10 mouse cellular contexts compared by ENCODE assay signal in the genomic region with DNA sequence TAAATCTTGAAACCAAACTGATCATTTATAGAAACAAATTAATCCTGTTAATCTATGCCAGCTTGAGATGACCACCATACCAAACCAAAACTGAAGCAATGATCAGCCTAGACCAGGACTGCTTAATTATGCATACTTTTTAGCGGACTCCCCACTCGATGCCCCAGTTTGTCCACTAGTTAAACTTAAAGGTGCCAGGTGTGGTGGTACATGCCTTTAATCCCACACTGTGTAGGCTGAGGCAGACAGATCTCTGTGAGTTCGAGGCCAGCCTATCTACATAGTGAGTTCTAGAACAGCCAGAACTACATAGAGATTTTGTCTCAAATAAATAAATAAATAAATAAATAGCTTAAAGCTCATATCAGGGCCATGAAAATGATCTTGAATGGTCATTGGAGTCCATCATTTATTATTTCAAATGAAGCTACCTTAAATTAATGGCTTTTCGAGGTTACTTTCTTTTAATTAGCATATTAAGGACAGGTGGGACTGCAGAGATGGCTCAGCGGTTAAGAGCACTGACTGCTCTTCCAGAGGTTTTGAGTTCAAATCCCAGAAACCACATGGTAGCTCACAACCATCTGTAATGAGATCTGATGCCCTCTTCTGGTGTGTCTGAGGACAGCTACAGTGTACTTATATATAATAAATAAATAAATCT. TPM values are rescaled to one million over a fixed set of nuclear protein-coding genes. Genes with fewer than 3 reads are reported as not detected.
A peak's percentile ranks its signal among the peaks of the same experiment; 100 is the strongest.
DNase-seq lines count a peak whose midpoint lies in the region; ATAC-seq lines count a peak whose summit lies in the region.
"Had no signal": no experiment of that assay in that cellular context is flagged by ENCODE, and none has a peak within 500 bp of the region (broad histone marks: within the 10 kb centered on the region; RNA-seq: fewer than 3 reads in every experiment).

No protein-coding gene starts in this region.

- ATAC-seq in lung, embryonic 15.5 days (ENCODE audit: borderline replicate concordance, extremely low read depth, low FRiP score, low TSS enrichment) = no peak
- no peak for ATAC-seq in liver, embryonic 12.5 days
- no peak for ATAC-seq in stomach, embryonic 16.5 days (ENCODE audit: insufficient read depth, low FRiP score)
- ATAC-seq in megakaryocyte-erythroid progenitor cell, adult 5-6 weeks (replicated peaks; ENCODE audit: low FRiP score, low TSS enrichment, poor library complexity, severe bottlenecking) = no peak

- H3K27me3 ChIP-seq in lung, embryonic 15.5 days = no peaks in the 10 kb centered on the region
- H3K27me3 ChIP-seq in liver, embryonic 12.5 days (replicated peaks) = no peaks in the 10 kb centered on the region
- H3K27me3 ChIP-seq in stomach, embryonic 16.5 days (ENCODE audit: control insufficient read depth, insufficient read depth, low read length) = no peaks in the 10 kb centered on the region

- peak overlapping the region; percentile 76 for H3K4me2 ChIP-seq in lung, embryonic 15.5 days
- H3K4me2 ChIP-seq in liver, embryonic 12.5 days = peak overlapping the region; percentile 70
- H3K4me2 ChIP-seq in stomach, embryonic 16.5 days (ENCODE audit: low read depth, low read length) = peak overlapping the region; percentile 73

- peaks cover 15% of the 10 kb centered on the region for H3K36me3 ChIP-seq in lung, embryonic 15.5 days
- H3K36me3 ChIP-seq in liver, embryonic 12.5 days = peaks cover 24% of the 10 kb centered on the region
- H3K36me3 ChIP-seq in stomach, embryonic 16.5 days (ENCODE audit: control insufficient read depth, insufficient read depth, low read length) = 0 out of 2 replicates have a peak, but pooled peaks cover 4% of the 10 kb centered on the region

- H3K9me3 ChIP-seq in lung, embryonic 15.5 days = no peaks in the 10 kb centered on the region
- no peaks in the 10 kb centered on the region for H3K9me3 ChIP-seq in liver, embryonic 12.5 days (replicated peaks)
- no peaks in the 10 kb centered on the region for H3K9me3 ChIP-seq in stomach, embryonic 16.5 days (replicated peaks; ENCODE audit: control insufficient read depth, low read length)

- 0 out of 2 replicates have a peak overlapping the region, but pooled peaks have one; percentile 45 for H3K27ac ChIP-seq in lung, embryonic 15.5 days
- no peak overlapping the region for H3K27ac ChIP-seq in liver, embryonic 12.5 days
- H3K27ac ChIP-seq in stomach, embryonic 16.5 days (ENCODE audit: low read length) = no peak overlapping the region

- 86% methylated on average over 5 of the region's 5 CpGs for WGBS in lung, embryonic 15.5 days
- WGBS in liver, embryonic 12.5 days (ENCODE audit: insufficient replicate concordance) = 76% methylated on average over 5 of the region's 5 CpGs
- 91% methylated on average over 5 of the region's 5 CpGs for WGBS in stomach, embryonic 16.5 days

- no peak overlapping the region for H3K9ac ChIP-seq in lung, embryonic 15.5 days
- H3K9ac ChIP-seq in liver, embryonic 12.5 days = peak overlapping the region; percentile 72; the same call in 1 of the 2 replicates
- H3K9ac ChIP-seq in stomach, embryonic 16.5 days (ENCODE audit: low read length) = no peak overlapping the region

- peaks cover 10% of the 10 kb centered on the region for H3K4me1 ChIP-seq in lung, embryonic 15.5 days
- H3K4me1 ChIP-seq in liver, embryonic 12.5 days = peaks cover 16% of the 10 kb centered on the region
- H3K4me1 ChIP-seq in stomach, embryonic 16.5 days (ENCODE audit: control insufficient read depth, insufficient read depth, low read length) = peaks cover 5% of the 10 kb centered on the region

- peak overlapping the region; percentile 69 for H3K4me3 ChIP-seq in lung, embryonic 15.5 days
- H3K4me3 ChIP-seq in liver, embryonic 12.5 days = peak overlapping the region; percentile 69; the same call in 1 of the 2 replicates
- peak overlapping the region; percentile 84 for H3K4me3 ChIP-seq in stomach, embryonic 16.5 days (replicated peaks; ENCODE audit: low read length)

- peak; percentile 29 for DNase-seq in cerebellum, adult 9-11 months
- no peak for DNase-seq in cerebellum, postnatal 36 days
- DNase-seq in lung, postnatal 14 days = no peak
- no peak for DNase-seq in embryo, embryonic 11 days

RNA-seq across cellular contexts. Expression of a gene that starts 0.8 kb away (rescaled TPM):
- polyA plus RNA-seq in lung, embryonic 15.5 days (2015; fragmentation: Nextera tagmentation; extraction: Ambion mirVana) = 45.7 and 46.2 TPM in 2 replicates
- polyA plus RNA-seq in liver, embryonic 12.5 days (2016; fragmentation: Nextera tagmentation; extraction: Ambion mirVana) = 54.5 and 62.6 TPM in 2 replicates
- 51.7 and 53.0 TPM in 2 replicates for polyA plus RNA-seq in stomach, embryonic 16.5 days (2015; fragmentation: Nextera tagmentation; extraction: Ambion mirVana)
- total RNA-seq in megakaryocyte-erythroid progenitor cell, adult 5-6 weeks (2014; fragmentation: Nextera tagmentation) = 73.6 and 85.5 TPM in 2 replicates
- 112 and 131 TPM in 2 replicates for total RNA-seq in megakaryocyte-erythroid progenitor cell, adult 5-6 weeks (2017)

RNA-seq across cellular contexts. Expression of a gene that starts 22.0 kb away (rescaled TPM):
- 0.70 and 0.71 TPM in 2 replicates for polyA plus RNA-seq in lung, embryonic 15.5 days (2015; fragmentation: Nextera tagmentation; extraction: Ambion mirVana)
- polyA plus RNA-seq in liver, embryonic 12.5 days (2016; fragmentation: Nextera tagmentation; extraction: Ambion mirVana) = not detected in 2 replicates
- 9.9 and 15.4 TPM in 2 replicates for polyA plus RNA-seq in stomach, embryonic 16.5 days (2015; fragmentation: Nextera tagmentation; extraction: Ambion mirVana)
- not detected in 2 replicates for total RNA-seq in megakaryocyte-erythroid progenitor cell, adult 5-6 weeks (2014; fragmentation: Nextera tagmentation)
- total RNA-seq in megakaryocyte-erythroid progenitor cell, adult 5-6 weeks (2017) = not detected in 2 replicates
- total RNA-seq: gastrocnemius, adult 18-20 months had no signal
- polyA plus RNA-seq: cerebellum, adult 2 months had no signal

RNA-seq across cellular contexts. Expression of a gene that starts 49.8 kb away (rescaled TPM):
- 17.0 and 17.6 TPM in 2 replicates for polyA plus RNA-seq in lung, embryonic 15.5 days (2015; fragmentation: Nextera tagmentation; extraction: Ambion mirVana)
- 2.5 TPM in 2 replicates for polyA plus RNA-seq in liver, embryonic 12.5 days (2016; fragmentation: Nextera tagmentation; extraction: Ambion mirVana)
- 20.2 and 22.7 TPM in 2 replicates for polyA plus RNA-seq in stomach, embryonic 16.5 days (2015; fragmentation: Nextera tagmentation; extraction: Ambion mirVana)
- 5.6 and 8.0 TPM in 2 replicates for total RNA-seq in megakaryocyte-erythroid progenitor cell, adult 5-6 weeks (2014; fragmentation: Nextera tagmentation)
- 6.2 and 16.5 TPM in 2 replicates for total RNA-seq in megakaryocyte-erythroid progenitor cell, adult 5-6 weeks (2017)
